Mouse (Mus musculus): Measurements from ENCODE around the gene Pxt1. TPM values are rescaled to one million over a fixed set of nuclear protein-coding genes. Genes with fewer than 3 reads are reported as not detected.

Gene Pxt1
- total and polyA plus RNA-seq, 2 experiments from 2014 or later = not detected

DNA sequence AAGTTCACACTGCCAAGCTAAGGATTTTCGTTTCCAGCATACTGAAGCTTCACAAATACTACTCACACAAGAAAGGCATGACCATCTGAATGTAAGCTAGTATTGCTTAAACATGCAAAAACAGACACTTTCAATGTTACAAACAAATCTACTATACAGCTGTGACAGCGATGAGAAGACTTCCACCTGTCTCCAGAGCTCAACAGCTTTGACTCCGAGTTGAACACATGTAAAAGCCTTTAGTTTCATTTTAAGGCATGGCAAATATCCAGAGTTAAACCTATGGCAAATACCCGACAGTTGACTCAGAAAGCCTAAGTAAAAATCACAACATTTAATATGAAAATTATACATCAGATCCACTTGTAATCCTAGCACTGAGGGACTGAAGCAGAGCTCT, 44.7 kb upstream of the Pxt1 start:
- no peak overlapping the region for H3K4me3 ChIP-seq (ENCODE audit: low read depth, low read length)
- H3K27me3 ChIP-seq (ENCODE audit: control insufficient read depth, insufficient read depth, low read length) = no peaks in the 10 kb centered on the region
- H3K9me3 ChIP-seq (replicated peaks; ENCODE audit: control insufficient read depth, low read length) = no peaks in the 10 kb centered on the region
- no peak for DNase-seq (ENCODE audit: low spot score)
- H3K4me1 ChIP-seq (ENCODE audit: control insufficient read depth, insufficient read depth) = no peaks in the 10 kb centered on the region
- no peak for TF ChIP-seq CTCF (IDR thresholded peaks at IDR 0.05; ENCODE audit: low read depth)
- no peak for TF ChIP-seq EP300 (IDR thresholded peaks at IDR 0.05; ENCODE audit: low read depth)
- H3K36me3 ChIP-seq (replicated peaks; ENCODE audit: control insufficient read depth, insufficient read depth, low read length) = peaks cover 75% of the 10 kb centered on the region
- no peak overlapping the region for H3K4me2 ChIP-seq (ENCODE audit: low read depth, low read length)
- H3K9ac ChIP-seq (replicated peaks; ENCODE audit: low read depth, low read length) = no peak overlapping the region
- H3K27ac ChIP-seq (ENCODE audit: low read depth) = no peak overlapping the region
- no peak for ATAC-seq (ENCODE audit: insufficient read depth, low read depth)
- 83% methylated on average over 4 of the region's 4 CpGs for WGBS

DNA sequence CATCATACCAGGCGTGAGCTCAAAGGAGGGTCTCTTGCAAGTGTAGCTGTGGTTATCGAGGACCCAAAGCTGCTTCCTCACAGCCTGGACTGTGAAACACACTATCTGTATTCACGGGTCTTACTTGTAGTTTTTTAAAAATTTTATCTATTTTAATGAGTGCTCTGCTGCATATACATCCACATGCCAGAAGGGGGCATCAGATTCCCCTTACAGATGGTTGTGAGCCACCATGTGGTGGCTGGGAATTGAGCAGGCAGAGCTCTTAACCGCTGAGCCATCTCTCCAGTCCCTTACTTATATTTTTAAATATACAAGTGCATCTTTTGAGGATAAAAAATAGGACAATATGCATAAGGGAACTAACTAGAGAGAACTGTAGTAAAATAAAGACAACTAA, 44.1 kb upstream of the Pxt1 start:
- Histone ChIP-seq H3K4me3 (ENCODE audit: low read depth, low read length) (no peak overlapping the region), H3K4me2 (ENCODE audit: low read depth, low read length) (no peak overlapping the region), H3K36me3 (replicated peaks; ENCODE audit: control insufficient read depth, insufficient read depth, low read length) (peaks cover 75% of the 10 kb centered on the region), H3K27ac (ENCODE audit: low read depth) (no peak overlapping the region), H3K9me3 (replicated peaks; ENCODE audit: control insufficient read depth, low read length) (no peaks in the 10 kb centered on the region), H3K9ac (replicated peaks; ENCODE audit: low read depth, low read length) (no peak overlapping the region), H3K4me1 (ENCODE audit: control insufficient read depth, insufficient read depth) (no peaks in the 10 kb centered on the region), H3K27me3 (ENCODE audit: control insufficient read depth, insufficient read depth, low read length) (no peaks in the 10 kb centered on the region)
- 63% methylated on average over 4 of the region's 4 CpGs for WGBS
- ATAC-seq (ENCODE audit: insufficient read depth, low read depth) = no peak
- DNase-seq (ENCODE audit: low spot score) = peak; percentile 63
- no peak for TF ChIP-seq EP300 (IDR thresholded peaks at IDR 0.05; ENCODE audit: low read depth)
- peak; percentile 74 for TF ChIP-seq CTCF (IDR thresholded peaks at IDR 0.05; ENCODE audit: low read depth)

DNA sequence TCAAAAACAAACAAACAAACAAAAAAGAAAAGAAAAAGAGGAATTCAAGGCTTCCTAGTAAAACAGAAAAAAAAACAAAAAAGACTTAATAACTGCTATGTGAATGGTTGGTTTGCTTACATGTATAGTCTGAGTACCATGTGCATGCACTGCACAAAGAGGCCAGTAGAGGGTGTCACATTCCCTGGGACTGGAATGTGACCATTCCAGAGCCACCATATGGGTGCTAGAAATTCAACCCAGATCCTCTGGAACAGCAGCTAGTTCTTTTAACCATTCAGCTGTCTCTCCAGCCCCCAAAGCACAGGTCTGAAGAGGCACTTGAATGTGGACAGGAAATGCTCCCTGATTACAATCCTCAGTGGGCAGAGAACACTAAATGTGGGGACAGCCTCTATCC, 43.2 kb upstream of the Pxt1 start:
- no peak overlapping the region for H3K4me3 ChIP-seq (ENCODE audit: low read depth, low read length)
- H3K36me3 ChIP-seq (replicated peaks; ENCODE audit: control insufficient read depth, insufficient read depth, low read length) = peaks cover 84% of the 10 kb centered on the region
- DNase-seq (ENCODE audit: low spot score) = no peak
- H3K27ac ChIP-seq (ENCODE audit: low read depth) = no peak overlapping the region
- no peaks in the 10 kb centered on the region for H3K4me1 ChIP-seq (ENCODE audit: control insufficient read depth, insufficient read depth)
- TF ChIP-seq CTCF (IDR thresholded peaks at IDR 0.05; ENCODE audit: low read depth) (peak; percentile 41), EP300 (IDR thresholded peaks at IDR 0.05; ENCODE audit: low read depth) (no peak)
- no peak overlapping the region for H3K9ac ChIP-seq (replicated peaks; ENCODE audit: low read depth, low read length)
- no peak overlapping the region for H3K4me2 ChIP-seq (ENCODE audit: low read depth, low read length)
- H3K9me3 ChIP-seq (replicated peaks; ENCODE audit: control insufficient read depth, low read length) = no peaks in the 10 kb centered on the region
- ATAC-seq (ENCODE audit: insufficient read depth, low read depth) = no peak
- no peaks in the 10 kb centered on the region for H3K27me3 ChIP-seq (ENCODE audit: control insufficient read depth, insufficient read depth, low read length)

DNA sequence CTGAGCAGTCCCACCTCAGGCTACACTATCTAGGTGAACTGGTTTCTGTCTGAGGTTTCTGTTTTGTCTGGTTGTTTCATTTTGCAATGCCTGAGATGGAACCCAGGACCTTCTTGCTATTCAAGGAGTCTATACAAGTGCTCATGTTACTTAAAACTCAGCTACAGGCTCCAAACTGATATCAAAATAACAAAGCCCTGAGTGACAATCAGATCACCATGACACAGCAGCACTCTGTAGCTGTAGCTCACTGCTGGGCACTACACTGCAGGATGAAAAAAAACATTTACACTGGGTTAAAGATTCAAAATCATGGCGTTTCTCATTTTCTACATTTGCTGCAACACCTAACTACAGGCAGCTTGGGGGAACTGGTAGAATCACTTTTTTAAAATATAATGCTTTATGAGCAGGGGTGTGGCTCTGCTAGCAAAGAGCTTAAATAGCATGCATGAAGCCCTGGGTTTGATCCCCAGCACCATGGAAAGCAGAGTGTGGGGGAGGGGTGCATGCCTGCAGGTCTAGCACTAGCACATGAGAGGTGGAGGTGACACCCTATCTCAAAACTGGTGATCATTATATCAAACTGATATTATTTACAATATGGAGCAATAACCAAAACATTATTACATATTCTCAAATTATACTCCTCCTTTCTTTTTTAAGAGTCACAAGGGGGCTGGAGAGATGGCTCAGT, 41.2 kb upstream of the Pxt1 start:
- no peak for ATAC-seq (ENCODE audit: insufficient read depth, low read depth)
- Histone ChIP-seq H3K4me2 (ENCODE audit: low read depth, low read length) (no peak overlapping the region), H3K9me3 (replicated peaks; ENCODE audit: control insufficient read depth, low read length) (no peaks in the 10 kb centered on the region), H3K27me3 (ENCODE audit: control insufficient read depth, insufficient read depth, low read length) (no peaks in the 10 kb centered on the region), H3K4me3 (ENCODE audit: low read depth, low read length) (no peak overlapping the region), H3K9ac (replicated peaks; ENCODE audit: low read depth, low read length) (no peak overlapping the region), H3K27ac (ENCODE audit: low read depth) (no peak overlapping the region), H3K4me1 (ENCODE audit: control insufficient read depth, insufficient read depth) (no peaks in the 10 kb centered on the region), H3K36me3 (replicated peaks; ENCODE audit: control insufficient read depth, insufficient read depth, low read length) (peaks cover 76% of the 10 kb centered on the region)
- WGBS = 87% methylated on average over 1 of the region's 1 CpGs
- no peak for TF ChIP-seq EP300 (IDR thresholded peaks at IDR 0.05; ENCODE audit: low read depth)
- no peak for DNase-seq (ENCODE audit: low spot score)

DNA sequence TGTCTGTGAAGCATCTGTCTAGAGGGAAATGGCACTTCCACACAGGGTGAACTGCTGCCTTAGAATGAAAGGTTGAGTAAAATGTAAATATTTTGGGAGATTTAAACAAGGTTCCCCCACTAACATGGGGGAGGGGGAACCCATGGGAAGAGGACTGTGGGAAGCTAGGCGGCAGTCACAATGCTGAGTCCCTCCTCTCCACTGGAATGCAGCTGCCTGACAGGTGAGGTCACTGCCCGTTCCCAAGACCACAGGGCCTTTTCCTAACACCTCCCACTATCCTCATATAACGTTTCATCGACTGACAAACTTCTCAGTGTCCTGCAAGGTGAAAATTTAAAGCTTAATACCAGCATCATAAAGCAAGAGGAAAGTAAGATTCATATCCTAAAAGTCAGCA, 39.0 kb upstream of the Pxt1 start:
- H3K4me2 ChIP-seq (ENCODE audit: low read depth, low read length) = no peak overlapping the region
- no peak overlapping the region for H3K27ac ChIP-seq (ENCODE audit: low read depth)
- no peak overlapping the region for H3K4me3 ChIP-seq (ENCODE audit: low read depth, low read length)
- TF ChIP-seq CTCF (IDR thresholded peaks at IDR 0.05; ENCODE audit: low read depth) (no peak), EP300 (IDR thresholded peaks at IDR 0.05; ENCODE audit: low read depth) (no peak)
- DNase-seq (ENCODE audit: low spot score) (no peak), ATAC-seq (ENCODE audit: insufficient read depth, low read depth) (no peak)
- 19% methylated on average over 4 of the region's 4 CpGs for WGBS
- H3K36me3 ChIP-seq (replicated peaks; ENCODE audit: control insufficient read depth, insufficient read depth, low read length) = peaks cover 80% of the 10 kb centered on the region
- H3K9me3 ChIP-seq (replicated peaks; ENCODE audit: control insufficient read depth, low read length) = no peaks in the 10 kb centered on the region
- no peaks in the 10 kb centered on the region for H3K27me3 ChIP-seq (ENCODE audit: control insufficient read depth, insufficient read depth, low read length)
- H3K9ac ChIP-seq (replicated peaks; ENCODE audit: low read depth, low read length) = no peak overlapping the region
- no peaks in the 10 kb centered on the region for H3K4me1 ChIP-seq (ENCODE audit: control insufficient read depth, insufficient read depth)

DNA sequence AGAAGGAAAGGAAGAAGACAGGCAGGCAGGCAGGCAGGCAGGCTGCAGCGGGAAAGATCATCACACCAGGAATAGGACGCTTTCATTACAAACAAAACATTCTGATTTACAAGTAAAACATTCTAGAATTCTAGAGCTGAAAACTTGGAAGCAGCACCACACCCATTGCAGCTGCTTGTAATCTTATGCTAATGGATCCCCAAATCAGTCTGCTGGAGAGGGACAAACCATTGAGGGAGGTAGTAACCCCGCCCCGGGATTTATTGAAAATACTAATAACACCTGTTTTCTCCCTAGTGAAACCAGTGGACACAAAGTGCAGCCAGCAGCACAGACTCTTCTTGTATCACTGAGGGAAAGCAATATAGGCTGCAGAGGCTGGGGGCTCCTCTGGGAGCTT, 37.4 kb upstream of the Pxt1 start:
- no peak overlapping the region for H3K4me2 ChIP-seq (ENCODE audit: low read depth, low read length)
- 85% methylated on average over 4 of the region's 4 CpGs for WGBS
- H3K36me3 ChIP-seq (replicated peaks; ENCODE audit: control insufficient read depth, insufficient read depth, low read length) = peaks cover 80% of the 10 kb centered on the region
- H3K27me3 ChIP-seq (ENCODE audit: control insufficient read depth, insufficient read depth, low read length) = no peaks in the 10 kb centered on the region
- ATAC-seq (ENCODE audit: insufficient read depth, low read depth) (no peak), DNase-seq (ENCODE audit: low spot score) (no peak)
- TF ChIP-seq EP300 (IDR thresholded peaks at IDR 0.05; ENCODE audit: low read depth) = no peak
- no peak for TF ChIP-seq CTCF (IDR thresholded peaks at IDR 0.05; ENCODE audit: low read depth)
- no peak overlapping the region for H3K27ac ChIP-seq (ENCODE audit: low read depth)
- no peaks in the 10 kb centered on the region for H3K9me3 ChIP-seq (replicated peaks; ENCODE audit: control insufficient read depth, low read length)
- H3K4me1 ChIP-seq (ENCODE audit: control insufficient read depth, insufficient read depth) = no peaks in the 10 kb centered on the region
- H3K9ac ChIP-seq (replicated peaks; ENCODE audit: low read depth, low read length) = no peak overlapping the region
- no peak overlapping the region for H3K4me3 ChIP-seq (ENCODE audit: low read depth, low read length)

Measured in heart, postnatal 0 days (tissue).